Mouse (Mus musculus): ENCODE results near the gene Socs2. TPM values are rescaled to one million over a fixed set of nuclear protein-coding genes. Genes with fewer than 3 reads are reported as not detected.

Gene Socs2
- polyA plus RNA-seq, 1 experiment from 2014 or later, result 82.8 TPM

- 73% methylated on average over 4 of the region's 4 CpGs for WGBS
- Histone ChIP-seq H3K4me1 (no peaks in the 10 kb centered on the region), H3K4me2 (replicated peaks) (no peak overlapping the region)
Observed at GRCm38 (mm10) chr10:95385801-95386203, 31.2 kb downstream of the Socs2 start.

GRCm38 (mm10) chr10:95385081-95385480 lies 31.9 kb downstream of the Socs2 start:
- no peaks in the 10 kb centered on the region for H3K4me1 ChIP-seq
- H3K4me2 ChIP-seq (replicated peaks), result no peak overlapping the region
- H3K36me3 ChIP-seq, result no peaks in the 10 kb centered on the region
- H3K9me3 ChIP-seq (replicated peaks), result 0 out of 2 replicates have a peak, but pooled peaks cover 6% of the 10 kb centered on the region
- H3K27ac ChIP-seq, result no peak overlapping the region
- ATAC-seq (ENCODE audit: low FRiP score), result no peak
- no peak overlapping the region for H3K4me3 ChIP-seq
- WGBS, result 84% methylated on average over 1 of the region's 1 CpGs
- no peak overlapping the region for H3K9ac ChIP-seq
- no peaks in the 10 kb centered on the region for H3K27me3 ChIP-seq

More at GRCm38 (mm10) chr10:95385801-95386203, 31.2 kb downstream of the Socs2 start:
- Histone ChIP-seq H3K4me3 (no peak overlapping the region), H3K27me3 (no peaks in the 10 kb centered on the region), H3K9me3 (replicated peaks) (no peaks in the 10 kb centered on the region), H3K9ac (no peak overlapping the region), H3K27ac (no peak overlapping the region), H3K36me3 (no peaks in the 10 kb centered on the region)
- no peak for ATAC-seq (ENCODE audit: low FRiP score)

GRCm38 (mm10) chr10:95384446-95384845 lies 32.5 kb downstream of the Socs2 start:
- no peaks in the 10 kb centered on the region for H3K36me3 ChIP-seq
- H3K4me3 ChIP-seq, result no peak overlapping the region
- no peak overlapping the region for H3K27ac ChIP-seq
- H3K27me3 ChIP-seq, result no peaks in the 10 kb centered on the region
- H3K9me3 ChIP-seq (replicated peaks), result 0 out of 2 replicates have a peak, but pooled peaks cover 6% of the 10 kb centered on the region
- no peak for ATAC-seq (ENCODE audit: low FRiP score)
- no peaks in the 10 kb centered on the region for H3K4me1 ChIP-seq
- WGBS, result 84% methylated on average over 8 of the region's 8 CpGs
- no peak overlapping the region for H3K9ac ChIP-seq
- H3K4me2 ChIP-seq (replicated peaks), result no peak overlapping the region

DNA sequence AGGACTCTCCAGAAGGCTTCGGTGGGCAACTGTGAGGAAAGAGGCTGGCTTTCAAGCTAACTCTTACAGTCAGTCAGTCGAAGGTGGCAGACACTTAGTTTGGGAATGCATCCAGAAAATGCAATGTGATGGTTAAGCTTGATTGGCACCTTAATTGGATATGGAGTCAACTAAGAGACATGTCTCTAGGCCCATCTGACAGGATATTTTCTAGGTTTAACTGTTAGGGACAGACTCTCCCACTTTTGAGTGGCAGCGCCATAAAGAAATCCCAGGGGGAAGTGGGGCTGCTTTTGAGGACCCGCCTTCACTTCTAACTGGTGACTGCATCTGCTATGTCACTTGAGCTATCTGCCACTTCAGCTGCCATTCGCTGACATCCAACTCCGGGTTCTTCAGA lies 43.6 kb downstream of the Socs2 start:
- no peak overlapping the region for H3K9ac ChIP-seq
- 91% methylated on average over 6 of the region's 6 CpGs for WGBS
- H3K9me3 ChIP-seq (replicated peaks), result no peaks in the 10 kb centered on the region
- no peak overlapping the region for H3K27ac ChIP-seq
- no peak overlapping the region for H3K4me3 ChIP-seq
- H3K27me3 ChIP-seq, result no peaks in the 10 kb centered on the region
- H3K4me1 ChIP-seq, result no peaks in the 10 kb centered on the region
- no peaks in the 10 kb centered on the region for H3K36me3 ChIP-seq
- H3K4me2 ChIP-seq (replicated peaks), result no peak overlapping the region
- no peak for ATAC-seq (ENCODE audit: low FRiP score)

DNA sequence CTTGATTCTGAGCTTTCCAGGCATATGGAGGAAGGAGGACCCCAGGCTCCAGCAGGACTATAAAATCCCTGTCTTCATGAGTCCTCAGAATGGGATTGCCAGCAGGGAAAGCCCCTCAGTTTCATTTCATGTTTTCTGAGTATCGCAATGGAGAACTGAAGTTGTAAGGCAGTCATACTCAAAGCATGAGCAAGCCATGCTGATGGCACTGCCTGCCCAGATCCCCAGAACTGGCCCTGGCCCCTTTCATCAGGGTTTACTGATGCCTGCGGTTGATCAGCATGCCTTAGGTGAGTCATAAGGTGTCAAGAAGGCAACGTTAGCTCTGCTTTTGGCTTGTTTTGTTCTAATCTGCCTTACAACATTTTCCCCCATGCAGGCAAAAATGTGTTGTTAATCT lies 45.0 kb downstream of the Socs2 start:
- ATAC-seq (ENCODE audit: low FRiP score), result no peak
- Histone ChIP-seq H3K4me1 (no peaks in the 10 kb centered on the region), H3K4me3 (no peak overlapping the region), H3K27ac (no peak overlapping the region), H3K9me3 (replicated peaks) (no peaks in the 10 kb centered on the region), H3K36me3 (no peaks in the 10 kb centered on the region), H3K9ac (no peak overlapping the region), H3K27me3 (no peaks in the 10 kb centered on the region), H3K4me2 (replicated peaks) (no peak overlapping the region)
- 83% methylated on average over 3 of the region's 3 CpGs for whole genome bisulfite sequencing

DNA sequence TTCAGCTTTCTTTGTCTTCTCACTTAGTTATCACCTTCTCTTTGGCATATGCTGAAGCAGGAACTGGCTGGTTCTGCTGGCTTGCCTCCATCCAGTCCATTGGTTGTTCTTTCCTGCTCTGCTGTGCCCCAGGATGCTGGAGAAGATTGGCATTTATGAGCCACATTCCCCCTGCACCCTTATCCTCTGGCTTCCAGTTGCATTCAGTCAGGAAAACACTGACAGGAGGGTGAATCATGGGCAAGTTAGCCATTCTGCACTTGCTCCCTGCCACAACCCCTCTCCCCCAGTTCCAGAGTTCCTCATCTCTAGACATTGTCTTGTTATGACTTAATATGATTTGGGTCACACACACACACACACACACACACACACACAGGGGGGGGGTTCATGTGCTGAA lies 47.8 kb downstream of the Socs2 start:
- Histone ChIP-seq H3K4me2 (replicated peaks) (no peak overlapping the region), H3K36me3 (no peaks in the 10 kb centered on the region), H3K4me1 (no peaks in the 10 kb centered on the region), H3K27me3 (no peaks in the 10 kb centered on the region), H3K9ac (no peak overlapping the region), H3K27ac (no peak overlapping the region), H3K9me3 (replicated peaks) (no peaks in the 10 kb centered on the region), H3K4me3 (no peak overlapping the region)
- no peak for ATAC-seq (ENCODE audit: low FRiP score)

GRCm38 (mm10) chr10:95368151-95368550 lies 48.8 kb downstream of the Socs2 start:
- no peak overlapping the region for H3K4me2 ChIP-seq (replicated peaks)
- H3K27ac ChIP-seq, result no peak overlapping the region
- H3K9me3 ChIP-seq (replicated peaks), result no peaks in the 10 kb centered on the region
- H3K36me3 ChIP-seq, result no peaks in the 10 kb centered on the region
- no peak for ATAC-seq (ENCODE audit: low FRiP score)
- 91% methylated on average over 14 of the region's 14 CpGs for WGBS
- no peak overlapping the region for H3K4me3 ChIP-seq
- no peaks in the 10 kb centered on the region for H3K4me1 ChIP-seq
- H3K27me3 ChIP-seq, result no peaks in the 10 kb centered on the region
- H3K9ac ChIP-seq, result no peak overlapping the region

- Histone ChIP-seq H3K9me3 (replicated peaks) (no peaks in the 10 kb centered on the region), H3K27me3 (no peaks in the 10 kb centered on the region), H3K4me2 (replicated peaks) (no peak overlapping the region), H3K27ac (no peak overlapping the region), H3K9ac (no peak overlapping the region), H3K4me1 (no peaks in the 10 kb centered on the region), H3K36me3 (no peaks in the 10 kb centered on the region), H3K4me3 (no peak overlapping the region)
- WGBS, result 89% methylated on average over 9 of the region's 9 CpGs
- no peak for ATAC-seq (ENCODE audit: low FRiP score)
Observed at GRCm38 (mm10) chr10:95367661-95368089, 49.3 kb downstream of the Socs2 start.

DNA sequence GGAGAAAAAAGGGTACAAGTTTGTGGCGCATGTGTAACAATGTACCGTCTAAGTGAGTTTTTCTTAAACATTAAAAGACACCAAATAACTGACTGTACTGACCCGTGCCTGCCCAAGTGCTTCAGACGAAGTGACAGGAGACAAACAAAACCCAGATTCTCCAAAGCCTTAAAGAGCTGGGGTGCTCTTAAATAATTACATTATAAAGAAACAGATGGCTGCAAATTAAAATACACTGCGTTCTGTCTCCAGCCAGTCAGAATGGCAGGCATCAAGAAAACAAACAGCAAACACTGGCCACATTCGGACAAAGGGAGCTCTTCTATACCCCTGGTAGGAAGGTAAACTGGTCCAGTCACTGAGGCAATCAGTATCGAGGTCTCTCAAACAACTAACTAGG lies 49.7 kb downstream of the Socs2 start:
- Histone ChIP-seq H3K36me3 (no peaks in the 10 kb centered on the region), H3K9me3 (replicated peaks) (no peaks in the 10 kb centered on the region), H3K4me1 (no peaks in the 10 kb centered on the region), H3K27ac (no peak overlapping the region), H3K9ac (no peak overlapping the region), H3K4me3 (no peak overlapping the region), H3K4me2 (replicated peaks) (no peak overlapping the region), H3K27me3 (no peaks in the 10 kb centered on the region)
- ATAC-seq (ENCODE audit: low FRiP score), result no peak
- WGBS, result 81% methylated on average over 7 of the region's 7 CpGs

DNA sequence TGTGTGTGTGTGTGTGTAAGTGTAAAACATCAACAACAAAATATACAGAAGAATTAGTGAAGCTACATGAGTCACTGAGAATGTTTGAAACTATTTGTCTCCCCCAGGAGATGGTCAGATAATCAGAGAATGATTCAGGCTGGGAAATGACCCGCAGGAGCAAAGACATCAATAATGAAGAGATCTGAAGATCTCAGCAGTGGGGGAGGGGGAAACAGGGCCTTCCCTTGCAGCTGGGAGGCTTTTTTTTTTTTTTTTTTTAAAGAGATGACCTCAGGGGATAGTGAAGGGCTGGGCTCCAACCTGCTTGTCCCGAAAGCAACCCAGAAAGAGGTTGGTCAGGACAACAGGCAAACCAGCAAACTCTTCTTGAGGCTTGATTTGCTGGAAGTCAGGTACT lies 54.7 kb downstream of the Socs2 start:
- no peak overlapping the region for H3K4me2 ChIP-seq (replicated peaks)
- no peak overlapping the region for H3K9ac ChIP-seq
- no peak overlapping the region for H3K4me3 ChIP-seq
- H3K27ac ChIP-seq, result no peak overlapping the region
- no peaks in the 10 kb centered on the region for H3K27me3 ChIP-seq
- H3K9me3 ChIP-seq (replicated peaks), result no peaks in the 10 kb centered on the region
- 21% methylated on average over 2 of the region's 2 CpGs for WGBS
- H3K4me1 ChIP-seq, result no peaks in the 10 kb centered on the region
- no peak for ATAC-seq (ENCODE audit: low FRiP score)
- H3K36me3 ChIP-seq, result no peaks in the 10 kb centered on the region

DNA sequence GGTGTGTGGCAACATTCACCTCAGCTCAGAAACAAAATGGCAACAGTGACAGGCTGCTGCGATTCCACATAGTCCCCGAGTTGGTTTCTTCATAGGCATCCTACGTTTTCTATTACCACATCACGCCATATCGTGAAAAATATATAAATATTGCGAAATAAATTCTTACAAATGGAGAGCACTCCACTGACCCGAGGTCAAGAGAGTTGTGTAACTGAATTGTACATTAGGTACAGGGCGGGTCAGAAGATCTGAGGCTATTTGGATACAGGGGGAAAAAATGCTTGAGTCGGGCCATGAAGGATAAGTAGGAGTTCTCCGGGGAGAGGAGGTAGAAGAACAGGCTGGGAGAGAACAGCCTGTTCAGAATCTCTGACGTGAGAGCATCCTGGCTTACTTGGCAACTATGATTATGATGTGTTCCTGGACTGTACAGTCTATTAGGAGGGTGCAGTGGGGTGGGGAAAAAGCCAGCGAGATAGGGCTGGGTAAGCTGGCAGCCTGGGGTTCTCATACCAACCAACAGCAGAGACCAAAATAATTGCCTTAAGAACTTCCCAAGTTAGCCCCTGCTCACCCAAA lies 55.6 kb downstream of the Socs2 start:
- Histone ChIP-seq H3K4me3 (no peak overlapping the region), H3K4me2 (replicated peaks) (no peak overlapping the region), H3K9me3 (replicated peaks) (no peaks in the 10 kb centered on the region), H3K27ac (no peak overlapping the region), H3K27me3 (no peaks in the 10 kb centered on the region), H3K36me3 (no peaks in the 10 kb centered on the region), H3K4me1 (no peaks in the 10 kb centered on the region), H3K9ac (no peak overlapping the region)
- ATAC-seq (ENCODE audit: low FRiP score), result no peak
- WGBS, result 88% methylated on average over 12 of the region's 12 CpGs

- Histone ChIP-seq H3K9me3 (replicated peaks) (no peaks in the 10 kb centered on the region), H3K27ac (no peak overlapping the region), H3K36me3 (no peaks in the 10 kb centered on the region), H3K4me3 (no peak overlapping the region), H3K4me2 (replicated peaks) (no peak overlapping the region), H3K4me1 (peaks cover 7% of the 10 kb centered on the region), H3K27me3 (no peaks in the 10 kb centered on the region), H3K9ac (no peak overlapping the region)
- ATAC-seq (ENCODE audit: low FRiP score), result no peak
- 81% methylated on average over 5 of the region's 5 CpGs for WGBS
Observed at GRCm38 (mm10) chr10:95360048-95360447, 56.9 kb downstream of the Socs2 start.

- ATAC-seq (ENCODE audit: low FRiP score), result no peak
- H3K4me1 ChIP-seq, result peaks cover 10% of the 10 kb centered on the region
- WGBS, result 98% methylated on average over 3 of the region's 3 CpGs
- H3K27ac ChIP-seq, result no peak overlapping the region
- H3K9ac ChIP-seq, result no peak overlapping the region
- H3K4me2 ChIP-seq (replicated peaks), result no peak overlapping the region
- H3K4me3 ChIP-seq, result no peak overlapping the region
- no peaks in the 10 kb centered on the region for H3K36me3 ChIP-seq
- no peaks in the 10 kb centered on the region for H3K9me3 ChIP-seq (replicated peaks)
- H3K27me3 ChIP-seq, result no peaks in the 10 kb centered on the region
Observed at GRCm38 (mm10) chr10:95357721-95358120, 59.3 kb downstream of the Socs2 start.
